Mouse (Mus musculus): ENCODE measurements around the gene Pacrg.

The Pacrg gene

DNA sequence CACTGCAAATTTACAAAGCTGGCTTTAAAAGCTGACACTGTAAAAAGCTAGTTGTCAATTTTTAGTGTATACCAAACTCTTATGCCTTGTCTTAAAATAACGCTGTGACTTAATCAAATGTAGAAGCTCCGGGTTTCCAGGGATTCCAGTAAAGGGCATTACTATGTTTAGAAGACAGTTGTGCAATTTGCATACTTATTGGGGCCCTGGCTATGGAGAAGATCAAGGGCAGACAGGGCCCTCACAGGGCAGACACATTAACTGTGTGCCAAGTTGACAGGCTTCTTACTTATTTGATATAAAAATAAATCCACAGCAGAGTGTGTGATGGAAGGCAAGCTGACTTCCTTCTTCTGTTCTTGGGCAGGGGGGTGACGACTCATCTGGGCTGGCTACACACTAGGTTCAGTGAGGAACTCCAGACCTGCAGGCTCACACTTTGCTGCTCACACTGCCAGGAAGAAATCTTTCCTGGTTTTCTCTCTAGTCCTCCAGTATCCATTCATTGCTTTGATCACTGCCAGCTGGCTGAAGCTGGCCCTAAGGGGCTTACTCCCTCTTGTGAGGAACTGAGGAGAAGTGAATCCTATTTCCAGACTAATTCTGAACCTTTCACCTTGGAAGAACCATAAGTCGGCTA is 342.2 kb downstream of the Pacrg start:
- in situ Hi-C loops (cut with MboI, MseI): no loop called here

GRCm38 (mm10) chr17:10496066-10496465 is 344.0 kb downstream of the Pacrg start:
- in situ Hi-C loops (cut with MboI, MseI): no loop called here

DNA sequence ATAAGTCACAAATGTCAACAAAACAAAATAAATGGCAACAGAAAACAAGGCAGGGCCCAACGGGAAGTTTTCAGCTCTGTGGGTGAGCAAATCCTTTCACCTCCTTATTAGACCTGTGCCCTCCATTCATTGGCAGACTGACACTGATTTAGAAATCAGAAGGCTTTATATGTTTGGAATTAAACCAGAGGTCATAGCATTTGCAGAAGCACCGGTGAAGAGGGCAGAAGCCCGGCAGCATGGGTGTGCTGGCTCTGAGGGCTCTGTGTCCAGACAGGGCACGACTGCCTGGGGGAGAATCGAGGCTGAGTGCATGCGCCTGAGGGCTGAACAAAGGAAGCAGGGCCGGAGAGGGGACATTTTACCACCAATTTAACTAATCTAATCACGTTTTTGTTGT is 344.5 kb downstream of the Pacrg start:
- in situ Hi-C loops (cut with MboI, MseI): no loop called here

GRCm38 (mm10) chr17:10493124-10493523 is 347.0 kb downstream of the Pacrg start:
- in situ Hi-C loops (cut with MboI, MseI): no loop called here

GRCm38 (mm10) chr17:10490374-10491169 is 349.5 kb downstream of the Pacrg start:
- in situ Hi-C loops (cut with MboI, MseI): no loop called here

DNA sequence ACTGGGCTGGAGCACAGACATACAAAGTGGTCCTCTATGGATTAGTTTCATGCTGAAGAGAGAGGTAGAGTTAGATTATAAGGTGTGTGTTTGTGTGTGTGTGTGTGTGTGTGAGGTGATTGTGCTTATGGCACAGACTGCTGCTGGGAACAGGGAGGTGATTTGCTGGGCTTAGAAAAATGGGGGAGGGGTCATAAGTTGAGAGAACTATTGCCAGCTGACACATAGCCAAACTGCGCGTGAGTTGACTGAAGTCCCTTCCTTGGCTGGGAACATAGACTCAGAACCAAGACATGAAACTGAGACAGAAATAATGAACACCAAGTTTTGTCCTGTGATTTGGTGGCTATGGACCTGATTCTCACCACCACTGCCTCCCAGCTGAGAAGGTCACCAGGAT is 351.2 kb downstream of the Pacrg start:
- in situ Hi-C loops (cut with MboI, MseI): no loop called here

DNA sequence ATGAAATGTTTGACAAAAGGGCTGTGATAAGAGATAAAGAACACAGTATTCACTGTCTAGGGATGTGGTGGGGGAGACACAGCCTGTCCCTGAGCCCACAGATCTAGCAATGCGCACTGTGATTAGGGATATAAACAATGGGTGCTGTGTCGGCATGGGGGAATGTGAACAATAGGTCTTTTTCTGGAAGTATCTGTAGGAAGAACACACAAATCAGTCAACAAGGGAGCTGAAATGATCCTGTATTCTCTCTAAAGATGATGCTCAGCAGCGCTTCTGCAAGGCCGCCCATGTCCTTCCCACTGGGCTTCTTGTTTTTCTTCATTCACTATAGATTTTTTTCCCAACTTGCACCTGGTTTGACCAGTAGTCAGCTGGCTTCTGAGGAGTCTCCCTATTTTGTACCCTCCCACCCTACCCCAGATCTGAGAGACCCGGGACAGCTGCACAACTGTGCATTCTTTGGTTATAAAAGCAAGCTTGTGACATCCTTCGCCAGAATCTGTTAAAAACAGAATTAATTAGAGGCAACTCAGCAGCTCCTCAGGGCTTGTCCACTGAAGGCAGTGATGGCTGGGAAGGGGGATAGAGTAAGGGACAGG is 356.1 kb downstream of the Pacrg start:
- in situ Hi-C loops (cut with MboI, MseI): no loop called here

GRCm38 (mm10) chr17:10481081-10481480 is 359.0 kb downstream of the Pacrg start:
- in situ Hi-C loops (cut with MboI, MseI): no loop called here

GRCm38 (mm10) chr17:10479020-10479707 is 360.9 kb downstream of the Pacrg start:
- in situ Hi-C loops (cut with MboI, MseI): no loop called here

GRCm38 (mm10) chr17:10478377-10478776 is 361.7 kb downstream of the Pacrg start:
- in situ Hi-C loops (cut with MboI, MseI): no loop called here

GRCm38 (mm10) chr17:10476807-10477206 is 363.3 kb downstream of the Pacrg start:
- in situ Hi-C loops (cut with MboI, MseI): no loop called here

DNA sequence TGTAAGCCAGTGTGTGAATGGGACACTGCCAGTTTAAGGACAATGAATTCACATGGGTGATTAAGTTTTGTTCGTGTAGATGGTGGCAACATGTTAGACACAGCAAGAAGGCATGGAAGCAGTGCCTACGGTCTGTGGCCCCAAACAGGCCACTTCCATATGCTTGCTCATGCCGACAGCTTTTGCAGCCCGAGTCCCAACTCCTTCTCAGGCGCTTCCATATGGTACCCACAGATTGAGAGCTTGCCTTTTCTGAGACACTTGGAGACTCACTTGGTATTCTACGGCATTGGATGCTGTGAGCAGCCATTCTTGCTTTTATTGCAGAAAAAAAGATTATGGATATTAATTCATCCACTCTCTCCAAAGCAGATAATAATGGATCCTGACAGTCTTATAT is 365.1 kb downstream of the Pacrg start:
- in situ Hi-C loops (cut with MboI, MseI): no loop called here

DNA sequence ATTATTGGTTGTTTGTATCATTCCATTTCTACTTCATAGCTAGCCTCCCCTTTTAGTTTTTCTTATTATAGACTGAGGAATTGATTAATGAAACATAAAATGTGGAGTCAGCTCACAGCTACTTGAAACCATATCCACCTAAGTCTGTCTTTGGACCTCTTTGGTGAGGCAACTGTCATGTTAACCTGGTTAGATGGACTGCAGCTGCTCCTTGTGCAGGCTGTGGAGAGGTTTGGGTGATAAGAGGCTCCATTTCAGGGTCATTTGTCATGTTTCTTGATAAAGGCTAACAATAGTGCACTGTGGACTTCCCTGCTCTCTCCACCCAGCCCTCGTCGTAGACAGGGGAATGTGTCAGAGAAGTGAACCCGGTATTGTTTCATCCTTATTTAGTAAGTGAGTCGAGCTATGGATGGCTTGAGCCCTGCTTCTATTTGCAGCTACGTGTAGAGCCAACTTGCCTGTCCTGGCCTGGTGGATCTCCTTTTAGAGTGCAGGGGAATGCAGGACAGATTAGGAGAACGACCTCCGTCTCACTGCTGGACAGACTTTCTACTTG is 366.2 kb downstream of the Pacrg start:
- in situ Hi-C loops (cut with MboI, MseI): no loop called here

- in situ Hi-C loops (cut with MboI, MseI): no loop called here
Observed at GRCm38 (mm10) chr17:10473175-10473574, 366.9 kb downstream of the Pacrg start.

DNA sequence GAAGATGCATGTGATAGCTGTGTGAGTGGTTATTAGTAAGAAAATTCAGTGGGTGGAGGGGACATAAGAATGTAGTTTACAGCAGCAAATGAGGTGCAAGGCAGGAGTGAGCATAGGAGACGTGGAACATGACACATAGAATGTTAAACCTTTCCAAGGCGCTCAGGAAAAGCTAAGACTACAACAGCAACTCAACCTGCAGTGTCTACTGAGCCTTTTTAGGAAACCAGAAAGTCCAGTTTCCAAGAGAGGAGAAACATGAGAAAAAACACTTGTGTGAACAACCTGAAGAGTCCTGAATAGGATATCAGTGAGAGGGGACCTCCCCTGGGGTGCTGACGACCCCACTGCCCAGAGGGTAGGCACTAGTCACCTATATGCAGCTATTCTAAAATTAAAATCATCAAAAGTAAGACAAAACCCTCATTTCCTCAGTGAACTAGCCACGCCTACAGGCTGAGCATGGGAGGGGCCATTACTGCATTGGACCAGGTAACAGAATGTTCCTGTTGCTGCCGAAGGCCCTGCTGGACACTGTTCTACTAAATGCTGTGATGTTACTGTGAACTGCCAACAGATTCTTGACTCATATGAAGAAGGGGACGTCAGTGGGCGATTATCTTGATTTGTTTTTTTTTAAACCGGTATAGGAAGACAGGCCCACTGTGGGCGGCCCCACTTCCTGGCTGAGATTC is 370.1 kb downstream of the Pacrg start:
- in situ Hi-C loops (cut with MboI, MseI): no loop called here

DNA sequence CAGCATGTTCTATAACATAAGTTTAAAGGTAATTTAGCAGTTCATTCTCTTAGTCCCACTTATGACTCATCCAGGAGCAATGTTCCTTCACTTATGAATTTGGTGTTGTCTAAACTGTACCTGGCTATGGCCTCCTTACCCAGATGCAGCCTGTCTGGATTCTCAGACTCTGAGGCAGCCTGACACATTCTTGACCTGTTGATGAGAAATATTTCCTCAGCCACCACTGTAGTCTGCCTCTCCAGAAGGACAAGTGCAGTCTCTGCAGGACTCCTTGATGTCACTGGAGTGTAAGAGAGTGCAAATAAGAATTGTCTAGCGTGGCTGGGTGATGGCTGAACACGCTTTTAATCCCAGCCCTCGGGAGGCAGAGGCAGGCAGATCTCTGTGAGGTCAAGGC is 373.0 kb downstream of the Pacrg start:
- in situ Hi-C loops (cut with MboI, MseI): no loop called here

GRCm38 (mm10) chr17:10465467-10465866 is 374.6 kb downstream of the Pacrg start:
- in situ Hi-C loops (cut with MboI, MseI): no loop called here

DNA sequence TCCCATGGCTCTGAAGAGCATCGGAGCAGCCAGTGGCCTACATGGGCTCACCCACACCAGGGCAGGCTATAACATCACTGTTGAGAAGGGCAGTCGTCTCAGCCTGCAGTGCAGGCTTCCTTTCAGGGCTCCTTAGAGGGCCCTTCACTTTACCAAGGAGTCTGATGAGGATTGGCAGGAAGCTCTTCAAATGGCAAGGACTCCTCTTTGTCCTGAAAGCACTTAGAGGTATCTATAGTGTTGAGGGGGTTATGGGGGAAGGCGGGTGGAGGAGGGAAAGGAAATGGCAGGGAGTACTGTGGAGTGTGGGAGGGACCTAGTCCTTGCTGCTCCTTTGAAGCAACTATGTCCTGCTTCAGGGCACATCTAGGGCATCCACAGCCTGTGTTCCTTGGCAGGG is 375.4 kb downstream of the Pacrg start:
- in situ Hi-C loops (cut with MboI, MseI): no loop called here

DNA sequence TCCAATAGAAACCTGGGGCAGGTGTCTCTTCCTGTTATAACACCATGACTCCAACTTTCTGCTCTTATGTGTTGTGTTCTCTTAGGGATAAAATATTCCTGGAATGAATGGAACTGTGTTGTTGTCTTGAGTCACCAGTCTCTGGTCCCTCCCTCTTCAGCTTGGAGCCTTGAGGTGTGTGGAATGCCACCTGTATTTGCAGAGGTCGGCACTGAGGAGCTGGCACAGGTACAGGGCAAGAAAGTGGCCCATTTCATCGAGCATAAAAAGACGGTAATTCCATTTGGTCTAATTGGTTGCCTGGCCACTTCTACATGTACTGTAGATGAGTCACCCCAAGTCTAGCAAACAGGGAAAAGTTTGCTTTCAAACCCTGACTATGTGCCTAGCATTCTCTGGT is 376.5 kb downstream of the Pacrg start:
- in situ Hi-C loops (cut with MboI, MseI): no loop called here

- in situ Hi-C loops (cut with MboI, MseI): no loop called here
Observed at GRCm38 (mm10) chr17:10460916-10461315, 379.2 kb downstream of the Pacrg start.

- in situ Hi-C loops (cut with MboI, MseI): no loop called here
Observed at GRCm38 (mm10) chr17:10458743-10459142, 381.4 kb downstream of the Pacrg start.
